Mouse (Mus musculus): ENCODE data around the gene Smoc1.

GRCm38 (mm10) chr12:81203226-81203625 is 176.6 kb downstream of the Smoc1 start:
- TF ChIP-seq POLR2AphosphoS2 (IDR thresholded peaks at IDR 0.05; ENCODE audit: insufficient read length, low read depth) (no peak), MAX (IDR thresholded peaks at IDR 0.05; ENCODE audit: low read depth) (no peak), POLR2A (IDR thresholded peaks at IDR 0.05; ENCODE audit: insufficient read length, low read depth) (no peak), MYOG (IDR thresholded peaks at IDR 0.05; ENCODE audit: control insufficient read depth in 1 of 3, insufficient read depth in 1 of 3, insufficient read length in 2 of 3, low read depth in 2 of 3) (no peak), E2F4 (IDR thresholded peaks at IDR 0.05; ENCODE audit: insufficient read depth) (no peak), USF1 (IDR thresholded peaks at IDR 0.05; ENCODE audit: low read depth) (no peak), CEBPB (IDR thresholded peaks at IDR 0.05; ENCODE audit: insufficient read depth, poor library complexity, severe bottlenecking) (no peak), TCF3 (IDR thresholded peaks at IDR 0.05; ENCODE audit: insufficient read length, low read depth) (no peak), TCF12 (IDR thresholded peaks at IDR 0.05; ENCODE audit: insufficient read depth, poor library complexity, severe bottlenecking) (no peak)
